Mouse (Mus musculus) heart, adult 18-20 months (tissue): ENCODE data around the gene Ywhae. TPM values are rescaled to one million over a fixed set of nuclear protein-coding genes. Genes with fewer than 3 reads are reported as not detected.

Experiments
- DNase-seq, 2 experiments: peaks; one replicate each; pipeline ENCODE4 v3.0.0; 2021 to 2022; ENCODE audit warnings: mixed read lengths in 1 of 2
- total RNA-seq, 2 experiments: library from RNA; stranded (reverse); gene quantifications; 2 replicates each; pipeline ENCODE4 v1.2.3; 2021

Gene Ywhae
- total RNA-seq, 2 experiments from 2014 or later = 547 to 552 TPM

DNA sequence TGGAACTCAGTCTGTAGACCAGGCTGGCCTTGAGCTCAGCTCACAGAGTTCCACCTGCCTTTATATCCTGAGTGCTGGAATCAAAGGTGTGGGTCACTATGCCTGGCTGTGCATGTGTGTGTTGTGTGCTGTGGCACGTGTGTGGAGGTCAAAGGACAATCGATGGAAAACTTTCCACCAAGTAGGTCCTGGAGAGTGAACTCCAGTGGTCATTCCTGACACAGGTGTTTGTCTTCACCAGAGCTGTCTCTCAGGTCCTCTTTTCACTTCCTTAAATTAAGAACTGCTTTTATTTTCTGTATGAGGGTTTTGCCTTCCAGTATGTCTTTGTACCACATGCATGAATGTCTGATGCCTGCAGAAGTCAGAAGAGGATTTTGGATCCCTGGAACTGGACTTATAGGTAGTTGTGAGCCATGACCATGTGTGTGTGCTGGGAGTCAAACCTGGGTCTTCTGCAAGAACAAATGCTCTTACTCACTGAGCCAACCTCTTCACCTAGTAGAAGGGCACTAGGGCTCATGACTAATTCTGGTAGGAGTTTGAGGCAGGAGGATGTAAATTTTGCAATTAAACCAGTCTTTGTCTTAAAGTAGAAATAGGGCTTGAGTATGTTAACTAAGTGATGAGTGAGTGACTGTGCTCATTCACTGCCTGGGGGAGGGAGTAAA is 5.3 kb downstream of the Ywhae start:
- no peak for DNase-seq

DNA sequence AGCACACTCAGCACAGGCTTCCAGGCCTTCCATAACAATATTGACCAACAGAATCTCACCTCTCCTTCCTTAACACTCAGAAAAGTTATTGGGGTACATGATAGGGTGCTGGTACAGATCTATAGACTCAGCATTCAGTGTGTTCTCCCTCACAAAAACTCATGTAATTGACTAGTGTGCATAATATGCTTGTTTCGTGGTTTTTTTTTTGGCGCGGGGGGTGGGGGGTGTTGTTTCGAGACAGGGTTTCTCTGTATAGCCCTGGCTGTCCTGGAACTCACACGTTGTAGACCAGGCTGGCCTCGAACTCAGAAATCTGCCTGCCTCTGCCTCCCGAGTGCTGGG is 5.8 kb downstream of the Ywhae start:
- DNase-seq = no peak

DNA sequence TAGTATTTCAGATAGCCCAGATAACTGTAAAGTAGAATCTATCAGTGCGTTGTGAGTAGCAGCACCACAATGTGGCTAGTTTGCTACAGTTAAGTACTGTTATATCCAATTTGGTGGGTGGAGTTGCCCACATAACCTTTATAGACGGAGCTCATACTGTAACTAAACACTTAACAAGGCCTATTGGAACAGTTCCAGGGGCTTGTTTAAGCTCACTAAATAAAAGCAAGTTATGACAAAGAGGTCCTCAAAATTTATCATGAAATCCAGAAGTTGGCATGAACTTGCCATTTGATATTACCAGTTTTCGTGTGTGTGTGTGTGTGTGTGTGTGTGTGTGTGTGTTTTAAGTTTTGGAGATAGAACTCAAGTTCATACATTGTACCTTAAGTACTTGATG is 7.5 kb downstream of the Ywhae start:
- DNase-seq = no peak

DNA sequence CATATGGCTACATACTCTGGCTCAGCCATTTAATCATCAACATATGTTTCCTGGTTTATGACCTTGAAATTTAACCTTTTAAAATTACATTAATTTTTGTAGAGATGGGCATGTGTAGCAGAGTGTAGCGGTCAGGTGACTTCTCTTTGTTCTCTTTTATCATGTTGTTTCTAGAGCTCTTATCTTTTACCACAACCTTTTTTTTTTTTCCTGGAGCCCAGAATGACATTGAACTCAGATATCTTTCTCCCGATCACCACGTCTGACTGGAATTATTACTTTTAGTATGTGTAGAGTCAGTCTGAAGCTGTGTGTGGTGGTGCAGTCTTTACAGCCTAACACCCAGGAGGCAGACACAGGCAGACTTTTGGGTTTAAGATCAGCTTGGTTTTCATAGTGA is 8.9 kb downstream of the Ywhae start:
- no peak for DNase-seq

DNA sequence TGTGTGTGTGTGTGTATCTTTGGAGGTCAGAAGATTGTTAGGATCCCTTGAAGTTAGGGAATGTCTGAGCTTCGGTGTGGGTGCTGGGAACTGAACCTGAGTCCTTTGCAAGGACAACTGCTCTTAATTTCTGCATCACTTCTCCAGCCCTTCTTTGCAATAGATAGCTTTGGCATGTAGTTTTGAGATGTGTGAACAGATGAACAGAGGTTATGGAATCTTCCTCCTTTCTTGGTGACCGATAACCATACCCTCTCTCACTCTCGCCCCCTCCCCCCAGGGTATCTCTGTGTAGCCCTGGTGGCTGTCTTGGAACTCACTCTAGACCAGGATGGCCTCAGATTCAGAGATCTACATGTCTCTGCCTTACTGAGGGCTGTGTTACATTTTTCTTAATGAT is 12.1 kb downstream of the Ywhae start:
- no peak for DNase-seq

DNA sequence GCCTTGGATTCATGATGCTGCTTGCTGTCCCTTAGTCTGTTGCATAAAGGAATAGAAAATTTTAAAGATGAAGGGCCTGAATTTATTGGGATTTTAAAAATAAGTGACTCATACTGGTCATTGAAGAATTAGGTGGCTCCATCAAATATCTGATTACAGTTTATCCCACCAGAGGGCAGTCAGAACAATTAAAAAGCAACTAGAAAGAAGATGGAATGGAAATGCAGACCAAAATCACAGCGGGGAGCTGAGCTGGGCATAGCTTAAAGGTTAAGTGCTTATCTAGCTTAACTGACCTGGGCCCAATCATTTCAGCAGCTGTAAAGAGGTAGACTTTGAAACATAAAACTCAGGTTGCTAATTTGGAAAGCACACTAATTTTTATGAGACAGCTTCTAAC is 17.9 kb downstream of the Ywhae start:
- no peak for DNase-seq

DNA sequence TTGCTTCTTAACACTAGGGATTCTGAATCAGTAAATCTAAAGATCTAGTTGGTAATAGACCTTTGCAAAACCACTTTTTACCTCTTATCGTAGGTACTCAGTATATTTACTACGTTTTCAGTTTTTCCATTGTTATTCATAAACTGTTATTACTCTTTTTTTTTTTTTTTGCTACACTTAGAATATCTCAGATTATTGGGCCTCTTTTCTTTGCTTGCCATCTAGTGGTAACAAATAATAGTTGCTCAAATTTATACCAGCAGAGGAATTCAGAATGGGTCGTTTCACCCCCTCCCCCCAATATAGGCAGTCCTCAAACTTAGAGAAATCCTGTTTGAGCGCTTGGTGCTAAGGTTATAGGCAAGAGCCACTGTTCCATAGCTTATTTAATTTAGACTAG is 18.4 kb downstream of the Ywhae start:
- DNase-seq = no peak

DNA sequence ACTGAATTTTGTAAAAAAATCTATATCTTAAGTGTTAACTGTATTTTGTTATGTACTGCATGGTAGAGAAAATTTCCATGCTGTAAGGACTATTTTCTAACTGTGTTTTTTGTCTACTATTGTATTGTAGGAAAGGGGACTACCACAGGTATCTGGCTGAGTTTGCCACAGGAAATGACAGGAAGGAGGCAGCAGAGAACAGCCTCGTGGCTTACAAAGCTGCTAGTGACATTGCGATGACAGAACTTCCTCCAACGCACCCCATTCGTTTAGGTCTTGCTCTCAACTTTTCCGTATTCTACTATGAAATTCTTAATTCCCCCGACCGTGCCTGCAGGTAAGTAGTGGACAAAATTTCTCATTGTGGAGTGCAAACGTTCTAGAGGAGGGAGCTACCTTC is 24.0 kb downstream of the Ywhae start:
- DNase-seq = no peak

DNA sequence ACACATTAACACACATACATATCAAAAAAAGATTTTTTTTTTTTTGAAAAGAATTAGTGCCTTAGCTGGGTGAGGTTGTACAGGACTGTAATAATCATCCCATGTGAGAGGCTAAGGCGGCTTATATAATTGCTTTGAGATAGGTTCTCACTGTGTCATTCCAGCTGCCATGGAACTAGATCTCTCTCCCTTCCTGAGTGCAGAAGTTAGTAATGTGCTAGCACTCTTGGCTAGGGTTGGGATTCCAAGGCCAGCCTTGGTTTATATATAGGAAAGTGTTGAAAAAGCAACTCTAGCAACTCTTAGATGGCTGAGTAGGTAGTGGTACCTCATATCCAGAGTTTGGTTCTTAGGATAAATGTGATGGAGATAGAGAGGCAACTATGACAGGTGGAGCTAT is 25.9 kb downstream of the Ywhae start:
- DNase-seq = no peak

DNA sequence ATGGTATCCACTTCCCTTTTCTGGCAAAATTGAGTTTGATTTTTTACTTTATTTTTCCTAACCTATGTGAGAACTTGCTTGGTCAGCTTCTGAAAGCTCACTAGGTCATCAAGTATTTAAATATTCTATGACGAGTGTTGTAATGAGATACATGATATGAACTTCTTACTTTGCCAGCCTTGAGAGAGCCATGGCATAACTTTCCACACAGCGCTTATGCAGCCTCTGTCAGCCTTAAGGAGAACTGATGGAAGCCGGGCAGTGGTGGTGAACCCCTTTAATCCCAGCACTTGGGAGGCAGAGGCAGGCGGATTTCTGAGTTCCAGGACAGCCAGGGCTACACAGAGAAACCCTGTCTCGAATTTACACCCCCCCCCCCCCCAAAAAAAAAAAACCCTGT is 28.1 kb downstream of the Ywhae start:
- no peak for DNase-seq

DNA sequence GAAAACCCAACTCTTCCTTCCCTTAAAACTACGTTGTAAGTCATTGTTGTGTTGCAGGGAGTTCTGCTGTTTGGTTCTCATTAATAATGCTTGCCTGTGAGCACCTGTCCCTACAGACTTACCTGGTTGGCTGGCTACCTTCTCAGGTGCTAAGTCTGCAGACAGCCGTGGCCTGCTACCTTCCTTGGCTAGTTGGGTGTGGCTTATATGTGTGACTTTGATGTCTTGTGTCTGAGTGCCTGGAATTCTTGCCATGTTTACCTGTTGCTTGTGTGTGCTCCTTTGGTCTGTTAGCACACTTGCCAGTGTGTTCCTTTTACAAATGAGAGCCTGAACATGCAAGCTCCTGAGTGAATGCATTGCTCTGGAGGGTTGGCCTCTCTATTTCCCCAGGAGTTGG is 30.0 kb downstream of the Ywhae start:
- DNase-seq = no peak

DNA sequence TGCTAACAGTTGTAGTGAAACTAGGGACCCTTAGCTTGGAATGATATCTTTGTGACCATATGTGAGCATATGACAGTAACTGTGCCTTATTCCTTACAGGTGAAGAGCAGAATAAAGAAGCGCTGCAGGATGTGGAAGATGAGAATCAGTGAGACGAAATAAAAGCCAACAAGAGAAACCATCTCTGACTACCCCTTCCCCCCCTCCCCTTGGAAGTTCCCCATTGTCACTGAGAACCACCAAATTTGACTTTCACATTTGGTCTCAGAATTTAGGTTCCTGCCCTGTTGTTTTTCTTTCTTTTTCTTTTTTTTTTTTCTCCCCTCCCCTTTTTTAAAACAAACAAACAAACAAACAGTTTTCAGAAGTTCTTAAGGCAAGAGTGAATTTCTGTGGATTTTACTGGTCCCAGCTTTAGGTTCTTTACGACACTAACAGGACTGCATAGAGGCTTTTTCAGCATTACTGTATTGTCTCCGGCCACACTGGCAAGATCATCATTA is 31.9 kb downstream of the Ywhae start:
- no peak for DNase-seq

DNA sequence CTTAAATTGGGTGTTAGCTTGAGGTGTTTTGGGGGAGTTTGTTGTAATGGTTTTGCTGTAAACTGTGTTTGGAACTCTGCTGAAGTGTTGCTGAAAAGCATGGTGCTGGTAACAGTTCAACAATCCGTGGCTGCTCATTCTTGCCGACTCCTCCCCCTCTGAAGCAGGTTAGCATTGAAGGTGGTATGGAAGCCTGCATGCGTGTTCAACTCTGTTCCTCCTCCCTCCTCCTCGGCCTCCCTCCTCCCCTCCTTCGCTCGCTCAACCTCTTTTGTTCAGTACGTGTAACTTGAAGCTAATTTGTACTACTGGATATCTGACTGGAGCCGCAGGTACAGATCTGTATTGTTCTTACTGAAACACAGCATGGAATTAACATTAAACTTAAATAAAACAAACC is 32.5 kb downstream of the Ywhae start:
- DNase-seq = no peak

DNA sequence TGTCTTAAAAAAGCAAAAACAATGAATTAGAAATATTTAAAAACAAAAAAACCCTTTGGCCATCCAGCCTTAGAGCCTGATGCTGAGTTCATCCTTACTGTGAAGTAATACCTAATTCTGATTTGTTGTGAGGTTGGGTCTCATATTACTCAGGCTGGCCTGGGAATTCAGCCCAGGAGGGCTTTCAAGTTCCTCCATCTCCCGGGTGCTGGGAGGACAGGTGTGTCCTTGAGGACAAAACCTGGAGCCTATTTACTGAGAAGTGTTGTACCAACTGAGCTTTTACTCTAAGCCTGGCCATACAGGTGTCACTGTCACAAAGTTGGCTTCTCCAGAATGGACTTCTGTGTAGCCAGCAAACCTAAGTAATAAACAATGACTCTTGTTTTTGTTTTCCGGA is 34.3 kb downstream of the Ywhae start:
- DNase-seq = no peak

DNA sequence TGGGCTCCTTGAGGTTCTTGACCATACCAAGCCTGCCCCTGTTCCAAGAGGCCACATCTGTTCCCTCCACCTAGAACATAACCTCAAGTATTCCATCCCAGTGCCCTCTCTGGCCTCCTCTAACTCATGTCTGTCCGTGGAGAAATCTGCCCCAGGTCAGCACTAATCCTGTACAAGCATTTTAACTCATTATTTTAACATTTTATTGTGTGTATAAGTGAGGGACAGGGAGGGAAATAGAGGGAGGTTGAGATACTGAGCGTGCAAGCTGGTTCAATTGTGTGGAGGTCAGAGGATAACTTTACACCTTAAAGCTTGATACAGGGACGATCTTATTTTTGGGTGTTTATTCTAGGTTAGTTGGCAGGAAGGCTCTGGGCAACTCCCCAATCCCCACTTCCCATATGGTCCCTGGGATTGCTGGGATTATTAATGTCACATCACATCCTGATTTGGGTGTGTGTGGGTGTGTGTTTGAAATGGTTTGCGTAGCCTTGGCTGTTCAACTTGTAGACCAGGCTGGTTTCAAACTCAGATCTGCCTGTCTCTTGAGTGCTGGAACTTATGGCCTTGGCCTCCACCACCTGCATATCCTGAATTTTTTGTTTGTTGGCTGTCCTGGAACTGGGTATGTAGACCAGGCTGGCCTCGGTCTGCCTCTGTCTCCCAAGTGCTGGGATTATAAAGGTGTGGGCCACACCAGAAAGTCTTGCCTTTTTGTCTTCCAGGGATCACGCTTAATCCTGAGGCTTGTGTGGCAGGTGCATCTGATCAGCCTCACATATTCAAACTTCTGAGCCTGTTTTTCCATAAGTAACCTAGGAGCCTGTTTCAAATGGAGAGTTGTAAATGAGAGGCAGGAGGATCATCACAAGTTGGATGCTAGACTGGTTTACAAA is 35.7 kb downstream of the Ywhae start:
- no peak for DNase-seq

DNA sequence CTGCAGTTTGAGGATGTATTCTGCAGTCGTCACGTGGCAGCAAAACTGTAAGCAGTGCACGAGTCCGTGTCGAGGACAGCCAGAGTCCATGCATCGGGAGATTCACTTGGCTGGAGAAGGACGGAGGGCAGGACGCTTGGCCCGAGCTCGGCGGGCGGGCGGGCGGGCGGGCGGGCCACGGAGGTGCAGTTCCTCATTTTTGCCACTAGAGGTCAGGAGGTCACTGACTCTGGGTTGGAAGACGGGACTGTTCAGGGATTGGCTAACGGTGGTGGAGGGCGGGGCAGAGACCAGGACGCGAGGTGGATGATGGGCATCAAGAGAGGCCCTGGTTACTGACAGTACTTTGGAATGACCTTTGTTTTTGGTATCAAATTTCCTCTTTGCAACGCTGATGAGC is 36.5 kb downstream of the Ywhae start:
- DNase-seq = peak; percentile 90 to 91

DNA sequence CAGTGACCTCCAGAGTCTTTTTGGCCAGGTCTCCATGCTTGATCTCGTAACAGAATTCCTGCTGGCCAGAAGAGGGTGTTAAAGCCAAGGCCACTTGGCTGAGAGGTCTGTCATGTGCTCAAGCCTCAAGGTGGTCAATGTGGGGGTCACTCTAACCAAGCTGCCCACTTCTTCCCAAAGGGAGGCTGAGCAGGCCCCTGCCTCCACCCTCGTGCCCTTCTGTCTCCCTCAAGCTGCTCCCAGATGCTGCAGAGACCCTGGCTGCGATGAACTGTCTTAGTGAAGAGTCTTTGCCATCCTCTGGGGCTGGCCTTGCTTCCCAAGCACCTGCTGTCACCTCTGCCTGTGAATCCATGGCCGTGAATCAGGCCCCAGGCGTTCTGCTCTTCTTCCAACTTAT is 39.9 kb downstream of the Ywhae start:
- DNase-seq = no peak

DNA sequence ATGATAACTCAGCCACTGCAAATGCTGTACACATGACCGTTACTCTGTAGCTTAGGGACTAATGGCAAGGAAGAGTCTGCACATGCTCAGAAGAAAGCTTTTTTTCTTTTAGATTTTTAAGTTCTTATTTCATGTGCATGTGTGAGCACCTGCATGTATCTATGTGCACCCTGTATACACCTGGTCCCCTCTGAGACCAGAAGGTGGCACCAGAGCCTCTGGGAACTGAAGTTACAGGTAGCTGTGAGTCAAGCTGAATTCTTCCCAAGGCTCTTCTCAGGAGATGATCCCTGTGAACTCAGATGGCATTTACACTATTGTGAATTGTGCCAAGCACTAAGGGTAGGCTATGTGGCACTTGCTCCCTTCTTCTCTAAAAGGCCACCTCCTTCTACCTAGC is 43.2 kb downstream of the Ywhae start:
- DNase-seq = no peak

DNA sequence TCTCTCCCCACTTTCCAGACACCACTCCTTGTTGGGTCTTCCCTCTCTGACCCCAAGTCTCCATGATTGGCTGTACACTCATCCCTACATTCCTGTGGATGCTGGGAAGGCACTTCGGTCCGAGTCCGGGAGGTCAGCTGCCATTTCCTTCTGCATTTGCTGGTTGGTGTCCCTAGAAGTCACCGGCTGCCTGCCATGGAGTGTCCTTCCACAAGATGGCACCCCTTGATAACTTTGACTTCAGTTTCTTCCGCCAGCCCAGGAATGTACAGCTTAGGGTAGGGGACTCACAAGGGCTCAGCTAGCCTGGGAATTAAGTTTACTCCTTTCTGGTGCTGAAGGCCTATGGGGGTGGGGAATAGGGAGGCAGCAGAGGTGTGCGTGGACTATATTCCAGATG is 49.2 kb downstream of the Ywhae start:
- peak; percentile 51 to 79 for DNase-seq

DNA sequence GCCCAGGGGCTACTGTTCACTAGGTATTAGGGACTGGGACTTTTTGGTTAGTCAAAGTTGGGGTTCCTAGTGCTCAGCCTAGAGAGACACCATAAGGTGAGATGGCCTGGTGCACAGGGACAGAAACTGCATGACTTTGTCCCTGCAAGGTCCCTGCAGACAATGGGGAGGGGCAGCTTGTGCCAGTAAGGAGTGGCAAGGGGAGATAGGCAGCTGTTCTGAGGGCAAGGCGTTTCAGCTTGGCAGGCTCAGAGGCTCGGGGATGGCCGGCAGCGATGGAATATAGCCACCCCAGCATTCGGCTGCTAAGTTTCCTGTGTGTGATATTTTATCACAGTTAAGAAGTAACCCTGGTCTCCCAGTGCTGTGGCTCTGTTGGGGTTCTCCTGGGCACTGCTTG is 51.1 kb downstream of the Ywhae start:
- no peak for DNase-seq

DNA sequence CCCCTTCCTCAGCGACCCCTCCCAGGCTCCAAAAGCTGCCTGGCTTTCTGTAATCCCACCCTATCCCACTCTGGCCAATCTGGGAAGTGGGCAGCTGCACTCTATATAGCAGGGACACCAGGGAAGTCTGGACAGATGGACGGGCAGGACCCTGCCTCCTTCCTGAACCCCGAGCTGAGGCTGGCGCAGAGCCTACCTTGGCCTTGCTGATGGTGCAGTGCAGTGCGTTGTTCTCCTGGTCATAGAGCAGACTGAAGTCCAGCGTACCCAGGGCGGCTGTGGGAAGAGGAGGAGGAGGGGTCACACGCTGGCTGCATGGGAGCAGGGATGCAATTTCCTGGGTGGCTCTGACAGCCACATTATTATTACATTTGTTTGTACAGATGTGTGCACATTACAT is 53.2 kb downstream of the Ywhae start:
- DNase-seq = no peak

DNA sequence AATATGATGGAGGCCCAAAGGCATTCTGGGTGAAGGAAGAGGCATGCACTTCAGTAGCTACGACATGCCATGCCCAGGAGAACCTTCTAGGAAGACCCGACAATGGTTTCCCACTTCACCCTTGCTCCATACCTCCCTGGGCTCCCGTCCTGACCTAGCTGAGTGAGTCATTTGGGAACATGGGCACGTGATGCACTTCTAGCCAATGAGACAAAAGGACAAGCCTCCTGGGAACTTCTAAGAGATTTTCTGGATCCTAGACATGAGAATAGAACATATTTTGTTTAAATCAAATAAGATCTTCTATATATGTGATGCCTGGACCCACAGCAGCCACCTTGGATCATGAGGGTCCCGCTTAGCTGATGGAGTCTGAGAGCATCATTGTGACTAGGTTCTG is 59.9 kb downstream of the Ywhae start:
- no peak for DNase-seq

DNA sequence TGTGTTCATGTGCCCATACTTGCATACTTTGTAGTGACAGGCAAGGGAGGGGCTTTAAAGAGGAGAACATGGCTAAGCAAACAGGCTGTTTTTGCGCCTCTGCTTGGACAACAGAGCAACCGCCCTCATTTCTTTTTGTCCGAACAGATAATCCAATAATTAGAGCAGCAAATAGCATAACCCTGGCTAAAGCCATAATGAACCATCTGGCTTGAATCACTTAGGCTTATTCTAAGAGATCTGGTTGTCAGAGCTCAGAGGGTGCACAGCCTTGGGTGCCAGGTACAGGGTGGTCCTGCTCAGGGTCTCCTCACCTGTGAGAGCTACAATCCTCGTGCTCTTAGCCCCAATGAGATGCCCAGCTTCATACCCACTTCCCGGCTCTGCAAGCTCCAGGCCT is 60.7 kb downstream of the Ywhae start:
- DNase-seq = no peak
